Comparison of ENCODE assay signal across 8 mouse cellular contexts in the genomic region with DNA sequence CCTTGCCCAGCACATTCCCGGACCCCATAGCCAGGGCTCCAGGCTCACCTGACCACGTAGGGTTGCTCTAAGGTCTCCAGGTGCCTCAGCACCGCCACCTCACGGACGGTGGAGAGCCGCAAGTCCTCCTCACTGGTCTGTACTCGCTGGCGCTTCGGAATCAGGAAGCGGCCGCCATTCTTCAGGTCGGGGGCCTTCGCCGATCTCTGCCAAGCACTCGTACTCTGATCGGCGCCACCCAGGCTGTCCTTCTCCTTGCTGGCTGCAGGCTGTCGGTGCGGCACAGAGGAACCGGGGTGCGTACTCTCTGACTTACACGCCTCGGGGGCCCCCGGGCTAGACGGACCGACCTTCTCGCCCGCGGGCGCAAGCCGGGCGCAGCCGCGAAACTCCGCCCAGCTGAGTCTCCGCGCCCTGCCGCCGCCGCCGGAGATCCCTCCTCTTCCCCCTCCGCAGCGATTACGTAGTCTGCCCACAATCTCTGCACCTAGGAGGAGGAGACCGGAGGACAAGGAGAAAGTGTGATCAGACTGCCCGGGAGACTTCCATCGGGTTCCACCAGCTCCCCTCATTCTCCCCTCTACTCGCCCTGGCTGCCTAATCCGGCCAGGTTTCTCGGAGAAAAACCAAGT. TPM values are rescaled to one million over a fixed set of nuclear protein-coding genes. Genes with fewer than 3 reads are reported as not detected.
DNase-seq lines count a peak whose midpoint lies in the region; ATAC-seq and TF ChIP-seq lines count a peak whose summit lies in the region.

No protein-coding gene starts in this region.

- H3K36me3 ChIP-seq in CH12.LX (replicated peaks in 1 of 2; ENCODE audit: control insufficient read depth in 1 of 2, insufficient read depth in 1 of 2, low read length in 1 of 2) = peaks cover 0 to 11% of the 10 kb centered on the region in 2 experiments
- H3K36me3 ChIP-seq in forebrain, embryonic 12.5 days (replicated peaks) = no peaks in the 10 kb centered on the region
- H3K36me3 ChIP-seq in limb, embryonic 11.5 days (ENCODE audit: control insufficient read depth, insufficient read depth, low read length) = no peaks in the 10 kb centered on the region
- no peaks in the 10 kb centered on the region for H3K36me3 ChIP-seq in midbrain, embryonic 11.5 days (ENCODE audit: control insufficient read depth, insufficient read depth, low read length)

- dilution Hi-C loops in CH12.LX (cut with MboI; ENCODE audit: extremely low pct_ligation_motif_present, extremely low pct_unique_long_range_greater_than_20kb, low sequenced_read_pairs) = no loop called here

- peaks cover 2% of the 10 kb centered on the region for H3K27me3 ChIP-seq in CH12.LX (replicated peaks)
- H3K27me3 ChIP-seq in forebrain, embryonic 12.5 days = peaks cover 33% of the 10 kb centered on the region
- peaks cover 19% of the 10 kb centered on the region for H3K27me3 ChIP-seq in limb, embryonic 11.5 days (ENCODE audit: control insufficient read depth, insufficient read depth, low read length)
- H3K27me3 ChIP-seq in midbrain, embryonic 11.5 days (ENCODE audit: control insufficient read depth, insufficient read depth, low read length) = peaks cover 26% of the 10 kb centered on the region

- no peak for TF ChIP-seq EP300 in CH12.LX (IDR thresholded peaks at IDR 0.05; ENCODE audit: low read length)

- H3K79me2 ChIP-seq in CH12.LX (replicated peaks; ENCODE audit: control insufficient read depth, extremely low read depth, insufficient read depth, poor library complexity, severe bottlenecking) = no peaks in the 10 kb centered on the region

- in situ Hi-C loops in CH12.LX (cut with MboI; ENCODE audit: low pct_ligation_motif_present, low pct_unique_long_range_greater_than_20kb, low sequenced_read_pairs) = loop anchor here (25.0 kb wide), 1 partner anchor 111 kb away; no protein-coding TSS in a partner anchor

- DNase-seq in CH12.LX (ENCODE audit: extremely low read depth) = peak; percentile 79
- DNase-seq in adrenal gland, postnatal 25 days = peak; percentile 82
- DNase-seq in limb, embryonic 11.5 days (ENCODE audit: low spot score) = peak; percentile 86
- DNase-seq in midbrain, embryonic 11.5 days (ENCODE audit: low spot score, missing footprints) = peak; percentile 97
- DNase-seq in spleen, postnatal 36 days (ENCODE audit: low spot score in 2 of 2) = peak; percentile 79 to 83
- DNase-seq in layer of hippocampus, postnatal 14 days (ENCODE audit: low spot score in 2 of 2) = no peak

- peaks cover 0 to 3% of the 10 kb centered on the region in 2 experiments; a peak in 1 of 4 replicates for H3K4me1 ChIP-seq in CH12.LX (ENCODE audit: control insufficient read depth in 1 of 2, insufficient read depth in 2 of 2)
- H3K4me1 ChIP-seq in forebrain, embryonic 12.5 days = peaks cover 30% of the 10 kb centered on the region
- H3K4me1 ChIP-seq in limb, embryonic 11.5 days (ENCODE audit: control insufficient read depth, insufficient read depth, low read length) = peaks cover 5% of the 10 kb centered on the region; the same call in 1 of the 2 replicates
- H3K4me1 ChIP-seq in midbrain, embryonic 11.5 days (ENCODE audit: control insufficient read depth, insufficient read depth, low read length) = peaks cover 10% of the 10 kb centered on the region; the same call in 1 of the 2 replicates

- peaks cover 2% of the 10 kb centered on the region for H3K9me3 ChIP-seq in CH12.LX (replicated peaks; ENCODE audit: low read length)
- no peaks in the 10 kb centered on the region for H3K9me3 ChIP-seq in forebrain, embryonic 12.5 days
- no peaks in the 10 kb centered on the region for H3K9me3 ChIP-seq in limb, embryonic 11.5 days (ENCODE audit: control insufficient read depth, low read length)
- H3K9me3 ChIP-seq in midbrain, embryonic 11.5 days (ENCODE audit: control insufficient read depth, low read length) = no peaks in the 10 kb centered on the region

- peak in 1 of 2 experiments; percentile 65; a peak in 2 of 4 replicates for TF ChIP-seq CTCF in CH12.LX (conservative IDR thresholded peaks at IDR 0.05 in 1 of 2, IDR thresholded peaks at IDR 0.05 in 1 of 2; ENCODE audit: low read depth in 2 of 2, low read length in 2 of 2)

- H3K4me2 ChIP-seq in CH12.LX (ENCODE audit: insufficient read depth, low read depth, poor library complexity, severe bottlenecking) = peak overlapping the region; percentile 83
- H3K4me2 ChIP-seq in forebrain, embryonic 12.5 days = peak overlapping the region; percentile 84
- peak overlapping the region; percentile 93 for H3K4me2 ChIP-seq in limb, embryonic 11.5 days (ENCODE audit: low read depth, severe bottlenecking)
- H3K4me2 ChIP-seq in midbrain, embryonic 11.5 days = peak overlapping the region; percentile 78

- peak overlapping the region; percentile 37; the same call in 1 of the 2 replicates for H3K27ac ChIP-seq in CH12.LX (ENCODE audit: insufficient read depth, low read depth)
- peak overlapping the region; percentile 68; the same call in 1 of the 2 replicates for H3K27ac ChIP-seq in forebrain, embryonic 12.5 days
- H3K27ac ChIP-seq in limb, embryonic 11.5 days (replicated peaks; ENCODE audit: low read depth, low read length) = 0 out of 2 replicates have a peak overlapping the region, but pooled peaks have one; percentile 14
- peak overlapping the region; percentile 22; the same call in 1 of the 2 replicates for H3K27ac ChIP-seq in midbrain, embryonic 11.5 days (ENCODE audit: low read depth, low read length)

- TF ChIP-seq POLR2A in CH12.LX (IDR thresholded peaks at IDR 0.05; ENCODE audit: low read depth, low read length) = peak; percentile 90

- under 1% methylated on average over 47 of the region's 50 CpGs for WGBS in forebrain, embryonic 12.5 days
- WGBS in limb, embryonic 11.5 days = under 1% methylated on average over 46 of the region's 50 CpGs
- under 1% methylated on average over 44 of the region's 50 CpGs for WGBS in midbrain, embryonic 11.5 days

- H3K9ac ChIP-seq in CH12.LX (ENCODE audit: insufficient read depth, low read depth) = peak overlapping the region; percentile 68
- peak overlapping the region; percentile 67 for H3K9ac ChIP-seq in forebrain, embryonic 12.5 days
- H3K9ac ChIP-seq in limb, embryonic 11.5 days (ENCODE audit: low read length) = peak overlapping the region; percentile 74
- H3K9ac ChIP-seq in midbrain, embryonic 11.5 days (ENCODE audit: low read length) = peak overlapping the region; percentile 77

- TF ChIP-seq RAD21 in CH12.LX (IDR thresholded peaks at IDR 0.05; ENCODE audit: low read depth, low read length) = peak; percentile 5

- ATAC-seq in forebrain, embryonic 12.5 days (ENCODE audit: low FRiP score) = peak; percentile 79
- peak; percentile 81 to 91 for ATAC-seq in hematopoietic stem cell, adult 5-6 weeks (replicated peaks in 1 of 2; ENCODE audit: insufficient read depth in 1 of 2, low FRiP score in 2 of 2, low TSS enrichment in 1 of 2, low read depth in 1 of 2, poor library complexity in 2 of 2, severe bottlenecking in 2 of 2)
- ATAC-seq in limb, embryonic 11.5 days (ENCODE audit: insufficient number of reproducible peaks, low FRiP score, low TSS enrichment, low read depth) = peak; percentile 90
- ATAC-seq in midbrain, embryonic 11.5 days (ENCODE audit: low FRiP score) = peak; percentile 80

- peak overlapping the region; percentile 65 to 78 (median 70) for H3K4me3 ChIP-seq in CH12.LX (replicated peaks in 1 of 3; ENCODE audit: low read depth in 2 of 3, low read length in 2 of 3, poor library complexity in 1 of 3)
- peak overlapping the region; percentile 65 for H3K4me3 ChIP-seq in forebrain, embryonic 12.5 days (replicated peaks)
- H3K4me3 ChIP-seq in limb, embryonic 11.5 days (ENCODE audit: low read depth, low read length) = peak overlapping the region; percentile 71
- H3K4me3 ChIP-seq in midbrain, embryonic 11.5 days (ENCODE audit: low read depth, low read length) = peak overlapping the region; percentile 68

TF ChIP-seq in CH12.LX, 34 proteins besides CTCF, POLR2A, EP300 and RAD21 (continues in another document):
- TF ChIP-seq ELF1 (IDR thresholded peaks at IDR 0.05; ENCODE audit: low read depth, low read length) (peak; percentile 82), USF2 (conservative IDR thresholded peaks at IDR 0.05; ENCODE audit: low read depth, low read length) (no peak), USF1 (IDR thresholded peaks at IDR 0.05; ENCODE audit: low read depth, low read length) (no peak), SMC3 (IDR thresholded peaks at IDR 0.05; ENCODE audit: low read depth, low read length) (peak; percentile 34), MAFK (IDR thresholded peaks at IDR 0.05; ENCODE audit: insufficient replicate concordance, low read length) (no peak)

RNA-seq across cellular contexts. Expression of a gene that starts 0.5 kb away (rescaled TPM):
- total RNA-seq in CH12.LX (2012; rRNA removed) (6.8 and 7.5 TPM in 2 replicates), CH12.LX (2014; rRNA removed) (1.4 and 3.5 TPM in 2 replicates)
- 4.2 and 5.9 TPM in 2 replicates for polyA plus RNA-seq in CH12.LX (2012; ENCODE audit: insufficient read length, low read depth)
- 10.0 and 18.1 TPM in 2 replicates for total RNA-seq in adrenal gland, postnatal 25 days (2021)
- 11.5 and 14.4 TPM in 2 replicates for polyA plus RNA-seq in forebrain, embryonic 12.5 days (2016; fragmentation: Nextera tagmentation; extraction: Ambion mirVana)
- total RNA-seq in hematopoietic stem cell, adult 5-6 weeks (2017) = 1.7 and 5.8 TPM in 2 replicates
- 16.5 and 17.0 TPM in 2 replicates for polyA plus RNA-seq in limb, embryonic 11.5 days (2014; fragmentation: Nextera tagmentation; extraction: Ambion mirVana)
- polyA plus RNA-seq in midbrain, embryonic 11.5 days (2014; fragmentation: Nextera tagmentation; extraction: Ambion mirVana) = 24.8 and 29.2 TPM in 2 replicates
- 1 to 10 TPM; 1.9 to 3.7 TPM for total RNA-seq in layer of hippocampus, postnatal 14 days (2021)

RNA-seq across cellular contexts. Expression of a gene that starts 9.8 kb away (rescaled TPM):
- total RNA-seq in CH12.LX (2012; rRNA removed) = 0.13 and 0.64 TPM in 2 replicates
- total RNA-seq in CH12.LX (2014; rRNA removed) = 0.62 and 0.85 TPM in 2 replicates
- polyA plus RNA-seq in CH12.LX (2012; ENCODE audit: insufficient read length, low read depth) = 1.2 TPM in 2 replicates
- 1.2 and 1.6 TPM in 2 replicates for total RNA-seq in adrenal gland, postnatal 25 days (2021)
- polyA plus RNA-seq in forebrain, embryonic 12.5 days (2016; fragmentation: Nextera tagmentation; extraction: Ambion mirVana) = 5.7 and 5.9 TPM in 2 replicates
- not detected in 2 replicates for total RNA-seq in hematopoietic stem cell, adult 5-6 weeks (2017)
- 13.6 and 14.3 TPM in 2 replicates for polyA plus RNA-seq in limb, embryonic 11.5 days (2014; fragmentation: Nextera tagmentation; extraction: Ambion mirVana)
- 18.1 and 18.4 TPM in 2 replicates for polyA plus RNA-seq in midbrain, embryonic 11.5 days (2014; fragmentation: Nextera tagmentation; extraction: Ambion mirVana)
- total RNA-seq in layer of hippocampus, postnatal 14 days (2021) = not detected

RNA-seq across cellular contexts. Expression of a gene that starts 9.8 kb away (rescaled TPM):
- total RNA-seq in CH12.LX (2012; rRNA removed) (not detected in 2 replicates), CH12.LX (2014; rRNA removed) (not detected in 2 replicates)
- 0.25 TPM in 1 of 2 replicates, not detected in the other for polyA plus RNA-seq in CH12.LX (2012; ENCODE audit: insufficient read length, low read depth)
- 0.82 TPM in 1 of 2 replicates, not detected in the other for total RNA-seq in adrenal gland, postnatal 25 days (2021)
- polyA plus RNA-seq in forebrain, embryonic 12.5 days (2016; fragmentation: Nextera tagmentation; extraction: Ambion mirVana) = 0.59 and 1.1 TPM in 2 replicates
- total RNA-seq in hematopoietic stem cell, adult 5-6 weeks (2017) = not detected in 2 replicates
- 0.18 and 0.23 TPM in 2 replicates for polyA plus RNA-seq in limb, embryonic 11.5 days (2014; fragmentation: Nextera tagmentation; extraction: Ambion mirVana)
- 1.00 and 1.0 TPM in 2 replicates for polyA plus RNA-seq in midbrain, embryonic 11.5 days (2014; fragmentation: Nextera tagmentation; extraction: Ambion mirVana)
- total RNA-seq in layer of hippocampus, postnatal 14 days (2021) = not detected

Comparison
In these comparisons a context has a peak if more than half of its experiments do, and no peak if none do; other contexts are left out.
1. DNase-seq: peak in CH12.LX (single experiment), adrenal gland, postnatal 25 days (single experiment), limb, embryonic 11.5 days (single experiment), midbrain, embryonic 11.5 days (single experiment) and spleen, postnatal 36 days (2 of 2); none in layer of hippocampus, postnatal 14 days (0 of 2).
2. H3K27ac ChIP-seq: peak in every context shown above with its lines; median percentile 68 in forebrain, embryonic 12.5 days; 37 in CH12.LX; 22 in midbrain, embryonic 11.5 days; 14 in limb, embryonic 11.5 days.
3. Peak in every context shown above with its lines, with median percentiles within 50 percentile points of each other: H3K4me2 ChIP-seq, H3K4me3 ChIP-seq, H3K9ac ChIP-seq and ATAC-seq.